Mouse (Mus musculus): Measurements from ENCODE around the gene Slc25a39. TPM values are rescaled to one million over a fixed set of nuclear protein-coding genes. Genes with fewer than 3 reads are reported as not detected.

The Slc25a39 gene
- polyA plus RNA-seq (2012; rRNA removed): 199 and 201 TPM in 2 replicates

DNA sequence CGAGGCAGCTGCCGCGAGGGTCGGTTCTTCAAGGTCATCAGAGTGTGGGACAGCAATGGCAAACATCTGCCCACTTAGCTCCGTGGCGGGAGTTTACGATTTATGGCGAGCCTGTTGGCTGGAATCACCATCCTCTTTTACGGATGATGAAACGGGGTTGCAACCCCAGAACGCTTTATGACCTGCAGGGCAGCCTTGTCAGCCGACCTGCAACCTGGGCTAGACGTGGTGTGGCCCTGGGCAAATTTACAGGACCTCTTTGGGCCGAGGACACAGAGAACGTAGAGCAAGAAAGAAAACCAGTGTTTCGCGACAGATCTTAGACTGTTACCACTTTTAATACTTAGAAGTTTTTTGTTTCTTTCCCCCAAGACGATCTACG, at the start of gene Slc25a39:
Slc25a39 (minus strand) TSS at position 113 of the 382 bp plus-strand sequence.

GRCm38 (mm10) chr11:102447497-102447896, 39.8 kb upstream of the Slc25a39 start, which contains the start of gene Fam171a2:
TSS of gene Fam171a2 (minus strand) at chr11:102447682.

DNA sequence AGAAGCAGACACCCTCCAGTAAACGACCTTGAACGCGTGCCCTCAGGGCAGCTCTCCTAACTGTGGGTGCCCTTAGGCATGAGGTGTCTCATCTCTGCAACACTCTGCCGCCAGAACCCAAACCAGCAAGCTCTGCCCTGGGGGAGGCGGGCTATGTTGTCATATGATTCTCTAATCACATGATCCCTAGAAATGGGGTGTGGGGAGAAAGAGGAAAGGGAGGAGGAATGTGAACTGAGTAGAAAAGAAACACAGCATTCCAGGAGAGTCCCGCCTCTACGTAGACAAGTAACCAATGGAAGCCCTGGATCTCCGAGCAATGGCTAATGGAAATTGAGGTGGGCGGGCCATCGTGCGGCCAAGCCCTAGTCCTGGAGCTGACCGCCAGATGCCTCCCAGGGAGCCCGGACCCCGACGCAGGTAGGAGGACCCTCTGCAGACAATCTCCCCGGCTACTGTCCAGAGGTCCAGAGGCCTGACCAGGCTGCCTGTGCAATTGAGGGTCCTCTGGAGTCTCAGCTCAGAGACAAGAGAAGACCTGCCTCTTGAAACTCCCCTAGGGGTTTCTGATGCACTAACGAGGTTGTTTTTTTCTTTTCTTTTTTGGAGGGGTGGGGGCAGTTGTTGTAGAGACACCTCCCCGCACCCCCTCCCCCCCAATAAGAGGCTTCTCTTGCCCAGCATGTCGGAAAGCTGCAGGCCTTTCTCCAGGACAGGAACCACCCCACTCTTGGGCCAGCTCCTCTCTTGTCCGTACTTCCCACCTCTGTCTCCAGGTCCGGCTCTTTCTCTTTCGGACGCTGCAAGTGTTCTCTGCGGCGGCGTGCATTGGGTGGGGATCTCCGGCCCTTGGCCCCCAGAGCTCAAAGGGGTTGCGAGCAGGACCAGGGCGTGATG, 22.6 kb upstream of the Slc25a39 start, which contains the start of gene Grn:
Grn (plus strand) TSS at position 195 of the 897 bp plus-strand sequence.

GRCm38 (mm10) chr11:102393238-102393634, 14.5 kb downstream of the Slc25a39 start, which contains the start of gene Rundc3a:
TSS of gene Rundc3a (plus strand) at chr11:102393403.

DNA sequence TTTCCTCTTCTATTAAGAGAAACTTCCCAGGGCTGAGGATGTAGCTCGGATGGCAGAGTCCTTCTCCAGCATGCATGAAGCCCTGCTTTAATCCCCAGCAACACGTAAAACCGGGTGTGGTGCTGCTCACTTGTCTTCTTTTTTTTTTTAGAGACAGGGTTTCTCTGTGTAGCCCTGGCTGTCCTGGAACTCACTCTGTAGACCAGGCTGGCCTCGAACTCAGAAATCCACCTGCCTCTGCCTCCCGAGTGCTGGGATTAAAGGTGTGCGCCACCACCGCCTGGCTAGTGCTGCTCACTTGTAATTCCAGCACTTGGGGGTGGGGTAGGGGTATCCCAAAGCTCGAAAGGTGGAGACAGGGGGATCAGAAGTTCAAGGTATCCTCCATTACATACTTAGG, 41.6 kb downstream of the Slc25a39 start, which contains the start of gene Slc4a1:
Slc4a1 (minus strand) TSS at position 101 of the 400 bp plus-strand sequence.

Other genes with a start within 250 kb of the Slc25a39 start
- gene Lsm12, start 222.7 kb downstream of the Slc25a39 start, polyA plus RNA-seq (2012; rRNA removed): 11.3 and 13.1 TPM in 2 replicates
- 9.6 and 11.1 TPM in 2 replicates for gene G6pc3, start 218.3 kb downstream of the Slc25a39 start, polyA plus RNA-seq (2012; rRNA removed)
- gene Hdac5, start 177.8 kb downstream of the Slc25a39 start, polyA plus RNA-seq (2012; rRNA removed): 23.1 and 27.8 TPM in 2 replicates
- gene BC030867, start 159.1 kb downstream of the Slc25a39 start, polyA plus RNA-seq (2012; rRNA removed): 4.9 and 5.0 TPM in 2 replicates
- 0.20 and 0.26 TPM in 2 replicates for gene Asb16, start 139.2 kb downstream of the Slc25a39 start, polyA plus RNA-seq (2012; rRNA removed)
- gene Tmub2, start 123.0 kb downstream of the Slc25a39 start, polyA plus RNA-seq (2012; rRNA removed): 21.9 and 22.2 TPM in 2 replicates
- 10.8 and 12.7 TPM in 2 replicates for gene Atxn7l3, start 111.3 kb downstream of the Slc25a39 start, polyA plus RNA-seq (2012; rRNA removed)
- gene Ubtf, start 88.2 kb downstream of the Slc25a39 start, polyA plus RNA-seq (2012; rRNA removed): 24.8 and 26.1 TPM in 2 replicates
- 295 and 300 TPM in 2 replicates for gene Slc4a1, start 41.7 kb downstream of the Slc25a39 start, polyA plus RNA-seq (2012; rRNA removed)
- 0.50 and 0.54 TPM in 2 replicates for gene Rundc3a, start 14.5 kb downstream of the Slc25a39 start, polyA plus RNA-seq (2012; rRNA removed)
- 54.1 and 57.5 TPM in 2 replicates for gene Grn, start 22.4 kb upstream of the Slc25a39 start, polyA plus RNA-seq (2012; rRNA removed)
- gene Fam171a2, start 39.7 kb upstream of the Slc25a39 start, polyA plus RNA-seq (2012; rRNA removed): 1.7 and 2.3 TPM in 2 replicates
- 22.7 and 27.8 TPM in 2 replicates for gene Itga2b, start 62.2 kb upstream of the Slc25a39 start, polyA plus RNA-seq (2012; rRNA removed)
- 5.3 and 6.3 TPM in 2 replicates for gene Gpatch8, start 148.4 kb upstream of the Slc25a39 start, polyA plus RNA-seq (2012; rRNA removed)
- gene Gm11627, start 171.5 kb upstream of the Slc25a39 start, polyA plus RNA-seq (2012; rRNA removed): 0.13 and 0.16 TPM in 2 replicates
- gene Fzd2, start 196.4 kb upstream of the Slc25a39 start, polyA plus RNA-seq (2012; rRNA removed): 0.73 and 0.80 TPM in 2 replicates

Measured in liver, embryonic 18 days (tissue).